Comparison of ENCODE assay signal across 15 mouse cellular contexts in the genomic region with DNA sequence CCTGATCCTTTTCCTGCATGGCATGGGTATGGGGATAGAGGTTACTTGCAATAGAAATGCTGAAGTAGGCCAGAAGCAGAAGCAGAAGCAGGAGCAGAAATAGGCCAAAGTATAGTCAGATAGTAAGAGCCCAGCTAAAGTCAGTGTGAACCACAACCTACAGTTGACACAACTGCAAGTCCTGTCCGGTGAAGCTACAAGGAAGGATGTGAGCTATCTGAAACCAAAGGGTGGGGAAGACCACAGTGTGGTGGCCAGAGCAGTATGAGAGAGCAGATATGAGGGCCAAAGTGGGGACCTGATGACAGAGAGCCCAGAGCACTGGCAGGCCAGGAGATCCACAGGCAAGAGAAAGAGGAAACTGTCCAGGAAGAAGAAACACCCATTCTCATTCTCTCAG.
"Had no signal": no experiment of that assay in that cellular context is flagged by ENCODE, and none has a peak within 500 bp of the region (broad histone marks: within the 10 kb centered on the region; RNA-seq: fewer than 3 reads in every experiment).

No protein-coding gene starts in this region.

- H3K4me2 ChIP-seq: liver, embryonic 11.5 days; liver, embryonic 15.5 days; neural tube, embryonic 13.5 days had no signal

- H3K9ac ChIP-seq: liver, embryonic 15.5 days; neural tube, embryonic 13.5 days had no signal

- DNase-seq: kidney, adult 11 months; kidney, postnatal 10 days; lung, adult 2 months; lung, postnatal 36 days; midbrain, embryonic 14.5 days; right cerebral cortex, postnatal 4 days; spleen, adult 18-20 months; thymus, adult 18-20 months; thymus, postnatal 14 days had no signal

- ATAC-seq: lung, postnatal 0 days had no signal

- H3K9me3 ChIP-seq: limb, embryonic 10.5 days; liver, embryonic 15.5 days; neural tube, embryonic 13.5 days had no signal

- H3K27ac ChIP-seq: left cerebral cortex, adult 2 months; limb, embryonic 10.5 days; liver, embryonic 15.5 days; neural tube, embryonic 13.5 days had no signal

- H3K4me3 ChIP-seq: left cerebral cortex, adult 2 months; limb, embryonic 10.5 days; liver, embryonic 15.5 days; neural tube, embryonic 13.5 days had no signal

- H3K27me3 ChIP-seq: liver, embryonic 15.5 days; neural tube, embryonic 13.5 days had no signal

- H3K36me3 ChIP-seq: limb, embryonic 10.5 days; liver, embryonic 15.5 days; neural tube, embryonic 13.5 days had no signal
